9 mouse cellular contexts compared by ENCODE assay signal in the genomic region with DNA sequence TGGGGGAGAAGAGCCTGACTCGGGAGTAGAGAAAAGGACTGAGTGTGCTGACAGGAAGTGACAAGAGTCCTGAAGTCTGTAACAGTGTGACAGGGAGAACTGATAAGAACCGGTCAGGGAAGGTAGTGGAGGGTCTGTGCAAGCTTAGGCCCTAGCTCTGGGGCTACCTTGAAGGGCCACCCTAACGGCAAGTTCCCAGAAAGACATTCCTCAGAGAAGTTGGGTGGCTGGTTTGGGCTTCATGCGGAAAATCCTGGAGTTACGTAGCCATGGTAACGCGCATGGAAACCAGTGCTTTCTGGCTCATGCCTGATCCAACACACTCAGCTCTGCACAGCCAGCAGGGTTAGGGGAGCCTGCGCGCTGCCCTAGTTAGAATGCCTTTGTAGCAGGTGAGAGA. TPM values are rescaled to one million over a fixed set of nuclear protein-coding genes. Genes with fewer than 3 reads are reported as not detected.
DNase-seq lines count a peak whose midpoint lies in the region; ATAC-seq and TF ChIP-seq lines count a peak whose summit lies in the region.
"Had no signal": no experiment of that assay in that cellular context is flagged by ENCODE, and none has a peak within 500 bp of the region (broad histone marks: within the 10 kb centered on the region; RNA-seq: fewer than 3 reads in every experiment).

Gene Lgals3 (plus strand): TSS at position 291 of the 400 bp plus-strand sequence.

- no peak for TF ChIP-seq EP300 in lung, postnatal 0 days (IDR thresholded peaks at IDR 0.05)

- no peak for TF ChIP-seq POLR2A in embryonic fibroblast, embryonic 13.5 days (IDR thresholded peaks at IDR 0.05; ENCODE audit: low read depth, low read length)

- H3K27me3 ChIP-seq in E14TG2a.4 (ENCODE audit: insufficient read depth, low read length): 0 out of 2 replicates have a peak, but pooled peaks cover 2% of the 10 kb centered on the region
- H3K27me3 ChIP-seq in hindbrain, embryonic 13.5 days: 0 out of 2 replicates have a peak, but pooled peaks cover 16% of the 10 kb centered on the region
- no peaks in the 10 kb centered on the region for H3K27me3 ChIP-seq in lung, postnatal 0 days (replicated peaks; ENCODE audit: insufficient read depth, low read length)

- no peaks in the 10 kb centered on the region for H3K36me3 ChIP-seq in E14TG2a.4 (ENCODE audit: insufficient read depth, low read length)
- no peaks in the 10 kb centered on the region for H3K36me3 ChIP-seq in hindbrain, embryonic 13.5 days
- H3K36me3 ChIP-seq in lung, postnatal 0 days (ENCODE audit: insufficient read depth, low read length): no peaks in the 10 kb centered on the region

- no peak for TF ChIP-seq CTCF in E14TG2a.4 (conservative IDR thresholded peaks at IDR 0.05; ENCODE audit: low read length)
- no peak for TF ChIP-seq CTCF in embryonic fibroblast, embryonic 13.5 days (IDR thresholded peaks at IDR 0.05; ENCODE audit: borderline replicate concordance, insufficient read depth, low read length)
- TF ChIP-seq CTCF in lung, postnatal 0 days (IDR thresholded peaks at IDR 0.05): no peak

- no peak within 1 kb of the TSS for H3K9ac ChIP-seq in hindbrain, embryonic 13.5 days
- H3K9ac ChIP-seq in lung, postnatal 0 days (replicated peaks; ENCODE audit: low read depth): 0 out of 2 replicates have a peak within 1 kb of the TSS, but pooled peaks have one; percentile 19

- peak within 1 kb of the TSS; percentile 21; the same call in 1 of the 2 replicates for H3K4me2 ChIP-seq in hindbrain, embryonic 13.5 days
- no peak within 1 kb of the TSS; the same call in 1 of the 2 replicates for H3K4me2 ChIP-seq in lung, postnatal 0 days (replicated peaks; ENCODE audit: low read depth, low read length)

- peak; percentile 60 for DNase-seq in WW6 (ENCODE audit: low read depth, low spot score)
- peak; percentile 71 to 82 for DNase-seq in layer of hippocampus, postnatal 14 days (ENCODE audit: low spot score in 2 of 2)
- DNase-seq in lung, postnatal 0 days (ENCODE audit: low spot score): peak; percentile 81
- DNase-seq in retina, embryonic 14.5 days (ENCODE audit: low spot score): peak; percentile 25
- no peak for DNase-seq in spleen, adult 12 weeks (ENCODE audit: low spot score)

- 44% methylated on average over 9 of the region's 9 CpGs for WGBS in hindbrain, embryonic 13.5 days
- 31% methylated on average over 9 of the region's 9 CpGs for WGBS in lung, postnatal 0 days

- H3K4me1 ChIP-seq in E14TG2a.4 (replicated peaks; ENCODE audit: low read depth, low read length): peaks cover 53% of the 10 kb centered on the region
- H3K4me1 ChIP-seq in embryonic fibroblast, embryonic 13.5 days (ENCODE audit: control insufficient read depth, insufficient read depth, low read length): peaks cover 2% of the 10 kb centered on the region; the same call in 1 of the 2 replicates
- H3K4me1 ChIP-seq in hindbrain, embryonic 13.5 days (replicated peaks): peaks cover 19% of the 10 kb centered on the region
- H3K4me1 ChIP-seq in lung, postnatal 0 days (ENCODE audit: insufficient read depth, low read depth, low read length): peaks cover 15% of the 10 kb centered on the region

- no peaks in the 10 kb centered on the region for H3K9me3 ChIP-seq in E14TG2a.4 (ENCODE audit: low read length)
- no peaks in the 10 kb centered on the region for H3K9me3 ChIP-seq in hindbrain, embryonic 13.5 days
- no peaks in the 10 kb centered on the region for H3K9me3 ChIP-seq in lung, postnatal 0 days (ENCODE audit: low read length)

- peak; percentile 89 for ATAC-seq in hindbrain, embryonic 13.5 days (ENCODE audit: low FRiP score)
- ATAC-seq in lung, postnatal 0 days: peak; percentile 63

- H3K27ac ChIP-seq in embryonic fibroblast, embryonic 13.5 days (ENCODE audit: insufficient read depth, low read length): no peak within 1 kb of the TSS
- H3K27ac ChIP-seq in hindbrain, embryonic 13.5 days: peak within 1 kb of the TSS; percentile 60
- peak within 1 kb of the TSS; percentile 69 for H3K27ac ChIP-seq in lung, postnatal 0 days (ENCODE audit: low read length)

- peak within 1 kb of the TSS; percentile 35; the same call in 1 of the 2 replicates for H3K4me3 ChIP-seq in E14TG2a.4 (replicated peaks; ENCODE audit: low read length)
- H3K4me3 ChIP-seq in embryonic fibroblast, embryonic 13.5 days (ENCODE audit: insufficient read depth, low read length): no peak within 1 kb of the TSS
- no peak within 1 kb of the TSS for H3K4me3 ChIP-seq in hindbrain, embryonic 13.5 days
- no peak within 1 kb of the TSS for H3K4me3 ChIP-seq in lung, postnatal 0 days (ENCODE audit: low read depth, low read length)
- H3K4me3 ChIP-seq: erythroblast, embryonic 14.5 days had no signal

RNA-seq across cellular contexts. Expression of gene Lgals3, which starts in this region (rescaled TPM):
- 117 and 150 TPM in 2 replicates for polyA plus RNA-seq in embryonic fibroblast, embryonic 13.5 days (2011; ENCODE audit: insufficient read length, low read depth, missing spikeins)
- 1.7 and 1.9 TPM in 2 replicates for polyA plus RNA-seq in hindbrain, embryonic 13.5 days (2015; fragmentation: Nextera tagmentation; extraction: Ambion mirVana)
- total RNA-seq in layer of hippocampus, postnatal 14 days (2021): 1 to 10 TPM; 1.1 to 2.4 TPM
- polyA plus RNA-seq in lung, postnatal 0 days (2015; fragmentation: Nextera tagmentation; extraction: Ambion mirVana): 332 and 359 TPM in 2 replicates

Comparison
In these comparisons a context has a peak if more than half of its experiments do, and no peak if none do; other contexts are left out.
1. RNA of gene Lgals3 (polyA plus RNA-seq): 332 to 359 TPM in lung, postnatal 0 days and 117 to 150 TPM in embryonic fibroblast, embryonic 13.5 days; 1.7 to 1.9 TPM in hindbrain, embryonic 13.5 days; every median in the first group is over 10 times any median in the second.